8 mouse cellular contexts compared by ENCODE assay signal in the genomic region with DNA sequence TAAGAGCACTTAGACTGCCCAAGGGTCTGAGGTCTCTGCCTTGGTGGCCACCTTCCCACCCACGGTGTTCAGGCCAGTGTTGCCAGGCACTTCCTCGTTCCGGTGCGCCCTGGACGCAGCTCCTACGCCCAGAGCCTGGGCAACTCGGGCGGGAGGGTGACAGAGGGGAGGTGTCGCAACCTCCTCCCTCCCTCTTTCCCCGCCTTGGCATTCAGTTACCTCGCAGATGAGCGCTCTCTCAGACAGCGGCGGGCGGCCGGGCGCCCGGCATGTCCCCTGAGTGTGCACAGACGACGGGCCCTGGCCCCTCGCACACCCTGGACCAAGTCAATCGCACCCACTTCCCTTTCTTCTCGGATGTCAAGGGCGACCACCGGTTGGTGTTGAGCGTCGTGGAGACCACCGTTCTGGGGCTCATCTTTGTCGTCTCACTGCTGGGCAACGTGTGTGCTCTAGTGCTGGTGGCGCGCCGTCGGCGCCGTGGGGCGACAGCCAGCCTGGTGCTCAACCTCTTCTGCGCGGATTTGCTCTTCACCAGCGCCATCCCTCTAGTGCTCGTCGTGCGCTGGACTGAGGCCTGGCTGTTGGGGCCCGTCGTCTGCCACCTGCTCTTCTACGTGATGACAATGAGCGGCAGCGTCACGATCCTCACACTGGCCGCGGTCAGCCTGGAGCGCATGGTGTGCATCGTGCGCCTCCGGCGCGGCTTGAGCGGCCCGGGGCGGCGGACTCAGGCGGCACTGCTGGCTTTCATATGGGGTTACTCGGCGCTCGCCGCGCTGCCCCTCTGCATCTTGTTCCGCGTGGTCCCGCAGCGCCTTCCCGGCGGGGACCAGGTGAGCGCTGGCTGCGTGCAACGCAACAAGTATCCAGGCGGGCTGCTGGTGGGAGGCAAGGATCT. TPM values are rescaled to one million over a fixed set of nuclear protein-coding genes. Genes with fewer than 3 reads are reported as not detected.
DNase-seq lines count a peak whose midpoint lies in the region; ATAC-seq and TF ChIP-seq lines count a peak whose summit lies in the region.

Gene Ffar4 (plus strand): TSS at position 214 of the 901 bp plus-strand sequence.

- H3ac ChIP-seq in myocyte (ENCODE audit: control insufficient read depth, insufficient read length) = no peak within 1 kb of the TSS

- H3K79me2 ChIP-seq in myocyte (ENCODE audit: control insufficient read depth, insufficient read depth) = no peaks in the 10 kb centered on the region

- ATAC-seq in heart, embryonic 16.5 days (replicated peaks; ENCODE audit: extremely low read depth, insufficient read depth, low FRiP score) = no peak
- peak; percentile 53 for ATAC-seq in forebrain, embryonic 15.5 days (replicated peaks)
- peak; percentile 30; the same call in 1 of the 2 replicates for ATAC-seq in liver, embryonic 12.5 days

- under 1% methylated on average over 77 of the region's 77 CpGs for WGBS in heart, embryonic 16.5 days
- under 1% methylated on average over 77 of the region's 77 CpGs for WGBS in forebrain, embryonic 15.5 days
- 3% methylated on average over 77 of the region's 77 CpGs for WGBS in liver, embryonic 12.5 days (ENCODE audit: insufficient replicate concordance)

- H3K9ac ChIP-seq in heart, embryonic 16.5 days (ENCODE audit: low read length) = no peak within 1 kb of the TSS
- H3K9ac ChIP-seq in forebrain, embryonic 15.5 days (replicated peaks) = no peak within 1 kb of the TSS; the same call in 1 of the 2 replicates
- no peak within 1 kb of the TSS for H3K9ac ChIP-seq in liver, embryonic 12.5 days

- no peaks in the 10 kb centered on the region for H3K36me3 ChIP-seq in heart, embryonic 16.5 days (ENCODE audit: control insufficient read depth, insufficient read depth)
- no peaks in the 10 kb centered on the region for H3K36me3 ChIP-seq in forebrain, embryonic 15.5 days
- no peaks in the 10 kb centered on the region for H3K36me3 ChIP-seq in liver, embryonic 12.5 days
- no peaks in the 10 kb centered on the region for H3K36me3 ChIP-seq in myocyte (ENCODE audit: control insufficient read depth, insufficient read depth)

- peak within 1 kb of the TSS; percentile 48 for H3K4me2 ChIP-seq in heart, embryonic 16.5 days (ENCODE audit: low read depth, low read length)
- peak within 1 kb of the TSS; percentile 53 for H3K4me2 ChIP-seq in forebrain, embryonic 15.5 days (replicated peaks)
- peak within 1 kb of the TSS; percentile 54 for H3K4me2 ChIP-seq in liver, embryonic 12.5 days
- peak within 1 kb of the TSS; percentile 52 for H3K4me2 ChIP-seq in myocyte (ENCODE audit: low read depth)

- H3K27me3 ChIP-seq in heart, embryonic 16.5 days (ENCODE audit: control insufficient read depth, insufficient read depth, low read length) = peaks cover 44% of the 10 kb centered on the region
- peaks cover 37% of the 10 kb centered on the region for H3K27me3 ChIP-seq in forebrain, embryonic 15.5 days
- peaks cover 66% of the 10 kb centered on the region for H3K27me3 ChIP-seq in liver, embryonic 12.5 days (replicated peaks)
- peaks cover 30% of the 10 kb centered on the region for H3K27me3 ChIP-seq in myocyte (ENCODE audit: control insufficient read depth, insufficient read depth, insufficient read length)

- H3K27ac ChIP-seq in heart, embryonic 16.5 days (ENCODE audit: low read length) = no peak within 1 kb of the TSS
- no peak within 1 kb of the TSS for H3K27ac ChIP-seq in forebrain, embryonic 15.5 days (replicated peaks)
- H3K27ac ChIP-seq in liver, embryonic 12.5 days = no peak within 1 kb of the TSS

- H3K4me1 ChIP-seq in heart, embryonic 16.5 days (ENCODE audit: control insufficient read depth, insufficient read depth, low read length) = no peaks in the 10 kb centered on the region
- H3K4me1 ChIP-seq in forebrain, embryonic 15.5 days = peaks cover 10% of the 10 kb centered on the region
- 0 out of 2 replicates have a peak, but pooled peaks cover 5% of the 10 kb centered on the region for H3K4me1 ChIP-seq in liver, embryonic 12.5 days

- peak within 1 kb of the TSS; percentile 27 for H3K4me3 ChIP-seq in heart, embryonic 16.5 days (ENCODE audit: low read length)
- peak within 1 kb of the TSS; percentile 37 for H3K4me3 ChIP-seq in forebrain, embryonic 15.5 days
- H3K4me3 ChIP-seq in liver, embryonic 12.5 days = peak within 1 kb of the TSS; percentile 29
- H3K4me3 ChIP-seq in myocyte = no peak within 1 kb of the TSS

- no peak for DNase-seq in heart, adult 11 months
- DNase-seq in adrenal gland, adult 2 months = peak; percentile 79
- DNase-seq in cerebellum, adult 11-12 months = no peak
- DNase-seq in frontal cortex, postnatal 10 days (ENCODE audit: low spot score in 2 of 2) = no peak

- TF ChIP-seq POLR2A in myocyte (IDR thresholded peaks at IDR 0.05; ENCODE audit: insufficient read length, low read depth) = no peak

- H3K9me3 ChIP-seq in heart, embryonic 16.5 days (replicated peaks; ENCODE audit: control insufficient read depth, low read length) = no peaks in the 10 kb centered on the region
- H3K9me3 ChIP-seq in forebrain, embryonic 15.5 days = no peaks in the 10 kb centered on the region
- H3K9me3 ChIP-seq in liver, embryonic 12.5 days (replicated peaks) = no peaks in the 10 kb centered on the region

TF ChIP-seq in myocyte, 11 proteins besides CTCF, POLR2A, EP300 and RAD21:
- TF ChIP-seq MYOD1 (IDR thresholded peaks at IDR 0.05; ENCODE audit: control insufficient read depth in 1 of 3, insufficient read length in 2 of 3, low read depth in 2 of 3) = peak in 1 of 3 experiments; percentile 16
- TF ChIP-seq SRF (IDR thresholded peaks at IDR 0.05; ENCODE audit: control insufficient read depth, insufficient read length, low read depth) = no peak
- TF ChIP-seq CEBPB (IDR thresholded peaks at IDR 0.05; ENCODE audit: insufficient read depth, poor library complexity, severe bottlenecking) = no peak

RNA-seq across cellular contexts. Expression of gene Ffar4, which starts in this region (rescaled TPM):
- polyA plus RNA-seq in heart, embryonic 16.5 days (2015; fragmentation: Nextera tagmentation; extraction: Ambion mirVana) = 0.35 and 0.49 TPM in 2 replicates
- 10 to 100 TPM; 13.3 to 14.2 TPM for total RNA-seq in adrenal gland, adult 2 months (2021)
- 13.0 and 22.4 TPM in 2 replicates for polyA plus RNA-seq in adrenal gland, adult 2 months (2012; rRNA removed)
- polyA plus RNA-seq in forebrain, embryonic 15.5 days (2015; fragmentation: Nextera tagmentation; extraction: Ambion mirVana) = 0.15 TPM in 1 of 2 replicates, not detected in the other
- 0.18 and 0.54 TPM in 2 replicates for polyA plus RNA-seq in liver, embryonic 12.5 days (2016; fragmentation: Nextera tagmentation; extraction: Ambion mirVana)
- polyA plus RNA-seq in myocyte (2012; fragmentation: generic; extraction: Trizol) = not detected

Comparison
In these comparisons a context has a peak if more than half of its experiments do, and no peak if none do; other contexts are left out.
1. Peak in ATAC-seq, H3K4me3 ChIP-seq and H3K4me2 ChIP-seq in forebrain, embryonic 15.5 days; RNA of the gene not detected or under 1 TPM.
2. Peak in ATAC-seq, H3K4me3 ChIP-seq and H3K4me2 ChIP-seq in liver, embryonic 12.5 days; RNA of the gene not detected or under 1 TPM.